Mouse (Mus musculus): ENCODE results near the gene Tulp4.
"Not testable (repeated sequence)": the region's sequence is repeated elsewhere in the genome, so short reads cannot be mapped to it uniquely, and the experiment has no call there.

Tulp4 gene

GRCm38 (mm10) chr17:6283137-6283536, 176.9 kb downstream of the Tulp4 start:
- not testable (repeated sequence) for DNase-seq

DNA sequence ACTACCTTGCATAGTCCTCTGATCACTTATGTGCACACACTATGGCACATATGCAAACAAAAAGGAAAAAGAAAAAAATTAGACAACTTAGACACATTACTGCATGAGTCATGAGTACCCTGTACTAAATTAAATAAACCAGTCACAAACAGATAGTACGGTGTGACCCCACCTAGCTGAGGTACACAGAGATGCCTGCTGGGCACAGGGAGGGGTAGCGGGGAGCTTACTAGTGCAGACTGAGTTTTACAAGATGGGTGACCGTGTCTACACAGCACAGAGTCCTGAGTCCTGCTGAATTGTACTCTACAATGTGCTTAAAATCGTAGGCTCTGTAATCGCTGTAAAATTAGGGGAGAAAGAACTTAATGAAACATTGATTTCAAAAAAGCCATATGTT, 179.9 kb downstream of the Tulp4 start:
- not testable (repeated sequence) for DNase-seq

GRCm38 (mm10) chr17:6289045-6289444, 182.8 kb downstream of the Tulp4 start:
- not testable (repeated sequence) for DNase-seq

GRCm38 (mm10) chr17:6293882-6294281, 187.6 kb downstream of the Tulp4 start:
- DNase-seq = not testable (repeated sequence)

DNA sequence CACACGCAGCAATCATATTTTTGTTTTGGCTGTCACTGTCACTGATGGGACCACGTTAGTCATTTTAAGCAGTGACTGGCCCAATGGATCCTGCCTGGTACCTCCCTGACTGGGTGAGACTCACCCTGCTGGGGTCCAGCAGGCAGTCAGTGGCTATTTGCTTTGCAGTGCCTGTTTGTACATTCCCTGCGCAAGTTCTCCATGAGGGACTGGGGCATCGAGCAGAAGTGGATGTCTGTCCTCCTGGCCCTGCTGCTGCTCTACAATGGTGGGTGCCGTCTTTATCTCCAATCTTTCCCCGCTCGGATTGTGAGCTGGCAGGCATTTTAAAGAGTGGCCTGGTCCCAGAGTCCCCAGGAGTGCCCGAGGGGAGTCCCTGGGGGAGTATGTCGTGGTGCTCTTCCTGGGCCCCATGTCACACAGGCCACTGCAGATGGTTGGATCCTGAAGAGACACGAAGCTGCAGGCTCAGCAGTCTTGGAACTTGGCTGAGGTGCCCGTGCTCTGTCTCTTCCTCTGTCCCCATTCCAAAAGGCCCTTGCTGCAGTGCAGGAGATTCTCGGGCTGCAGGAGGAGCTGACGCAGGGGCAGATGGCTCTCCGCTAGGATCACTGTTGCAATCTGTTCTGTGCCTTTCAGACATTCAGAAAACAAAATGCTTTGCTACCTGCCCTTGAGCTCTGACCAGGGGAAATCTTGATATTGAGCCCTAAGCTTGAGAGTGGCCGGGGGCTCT, 191.0 kb downstream of the Tulp4 start:
- peak; percentile 69 for DNase-seq

DNA sequence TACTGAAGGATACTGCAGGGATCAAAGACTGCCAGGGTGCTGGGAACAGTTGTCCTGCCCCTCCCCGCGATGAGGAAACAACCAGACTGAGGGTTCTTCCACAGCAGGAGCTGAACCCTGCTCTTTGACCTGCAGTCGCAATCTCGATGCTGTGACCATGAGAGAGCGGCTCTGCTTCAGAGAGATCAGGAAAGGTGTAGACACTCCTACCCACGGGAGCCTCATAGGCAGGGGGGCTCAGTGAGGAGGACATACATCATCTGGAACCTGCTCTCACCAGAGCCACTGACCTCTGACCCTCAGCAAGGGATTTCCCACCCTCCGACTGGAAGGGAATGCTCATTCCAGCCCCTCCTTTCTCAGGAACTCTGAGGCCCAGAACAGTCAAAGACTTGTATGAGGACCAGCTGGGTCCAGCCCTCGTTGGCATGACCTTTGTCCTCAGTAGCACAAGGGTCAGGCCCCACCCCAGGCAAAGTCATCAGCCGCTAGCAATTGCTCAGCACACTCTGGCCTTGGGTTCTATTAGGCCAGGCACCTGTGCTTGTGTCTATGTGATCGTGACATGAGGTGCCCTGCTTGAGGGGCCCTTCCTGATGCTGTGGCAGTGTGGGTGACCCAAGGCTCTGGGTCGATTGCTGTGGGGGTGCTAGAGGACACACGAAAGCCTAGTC, 194.1 kb downstream of the Tulp4 start:
- DNase-seq = peak; percentile 58
